11 mouse cellular contexts compared by ENCODE assay signal in genomic region chr11:120254420-120254819, GRCm38 (mm10). TPM values are rescaled to one million over a fixed set of nuclear protein-coding genes. Genes with fewer than 3 reads are reported as not detected.
DNase-seq lines count a peak whose midpoint lies in the region; ATAC-seq and TF ChIP-seq lines count a peak whose summit lies in the region.
"Had no signal": no experiment of that assay in that cellular context is flagged by ENCODE, and none has a peak within 500 bp of the region (broad histone marks: within the 10 kb centered on the region; RNA-seq: fewer than 3 reads in every experiment).

No protein-coding gene starts in this region.

- 0 out of 2 replicates have a peak overlapping the region, but pooled peaks have one; percentile 23 for H3K4me3 ChIP-seq in midbrain, embryonic 10.5 days
- no peak overlapping the region for H3K4me3 ChIP-seq in midbrain, postnatal 0 days (ENCODE audit: low read depth, low read length)
- no peak overlapping the region for H3K4me3 ChIP-seq in hindbrain, embryonic 16.5 days (ENCODE audit: low read length)
- H3K4me3 ChIP-seq in stomach, postnatal 0 days (ENCODE audit: low read depth, low read length), result no peak overlapping the region
- H3K4me3 ChIP-seq: embryonic facial prominence, embryonic 13.5 days had no signal

- TF ChIP-seq CTCF in midbrain, postnatal 0 days (IDR thresholded peaks at IDR 0.05), result no peak
- TF ChIP-seq CTCF in stomach, postnatal 0 days (IDR thresholded peaks at IDR 0.05; ENCODE audit: low read depth), result no peak

- peaks cover 54% of the 10 kb centered on the region for H3K36me3 ChIP-seq in midbrain, embryonic 10.5 days
- H3K36me3 ChIP-seq in midbrain, postnatal 0 days (ENCODE audit: insufficient read depth, low read length), result peaks cover 5% of the 10 kb centered on the region; the same call in 1 of the 2 replicates
- H3K36me3 ChIP-seq in hindbrain, embryonic 16.5 days (ENCODE audit: control insufficient read depth, insufficient read depth, low read length), result no peaks in the 10 kb centered on the region
- no peaks in the 10 kb centered on the region for H3K36me3 ChIP-seq in stomach, postnatal 0 days (ENCODE audit: control insufficient read depth, insufficient read depth, low read length)

- peaks cover 99% of the 10 kb centered on the region for H3K4me1 ChIP-seq in midbrain, embryonic 10.5 days
- peaks cover 29% of the 10 kb centered on the region for H3K4me1 ChIP-seq in midbrain, postnatal 0 days (ENCODE audit: insufficient read depth, low read length)
- H3K4me1 ChIP-seq in hindbrain, embryonic 16.5 days (ENCODE audit: control insufficient read depth, insufficient read depth, low read depth, low read length), result peaks cover 75% of the 10 kb centered on the region
- peaks cover 23% of the 10 kb centered on the region for H3K4me1 ChIP-seq in stomach, postnatal 0 days (replicated peaks; ENCODE audit: control insufficient read depth, insufficient read depth)

- DNase-seq in heart, adult 11 months, result peak; percentile 95
- no peak for DNase-seq in heart, postnatal 10 days
- no peak for DNase-seq in midbrain, embryonic 10.5 days (ENCODE audit: low spot score)
- no peak for DNase-seq in midbrain, postnatal 0 days (ENCODE audit: low spot score)
- no peak for DNase-seq in stomach, postnatal 0 days (ENCODE audit: low spot score)
- DNase-seq in thymus, postnatal 10 days (ENCODE audit: low spot score in 2 of 2), result no peak
- DNase-seq: liver; thymus, postnatal 14 days had no signal

- no peaks in the 10 kb centered on the region for H3K9me3 ChIP-seq in midbrain, embryonic 10.5 days (replicated peaks)
- no peaks in the 10 kb centered on the region for H3K9me3 ChIP-seq in midbrain, postnatal 0 days (ENCODE audit: low read length)
- H3K9me3 ChIP-seq in hindbrain, embryonic 16.5 days (ENCODE audit: control insufficient read depth, low read length), result no peaks in the 10 kb centered on the region
- no peaks in the 10 kb centered on the region for H3K9me3 ChIP-seq in stomach, postnatal 0 days (ENCODE audit: control insufficient read depth, low read length)
- H3K9me3 ChIP-seq: embryonic facial prominence, embryonic 13.5 days had no signal

- H3K27ac ChIP-seq in midbrain, embryonic 10.5 days (replicated peaks), result peak overlapping the region; percentile 76
- H3K27ac ChIP-seq in midbrain, postnatal 0 days (ENCODE audit: low read depth, low read length), result no peak overlapping the region
- H3K27ac ChIP-seq in hindbrain, embryonic 16.5 days (ENCODE audit: low read depth, low read length), result peak overlapping the region; percentile 33
- 0 out of 2 replicates have a peak overlapping the region, but pooled peaks have one; percentile 13 for H3K27ac ChIP-seq in stomach, postnatal 0 days (replicated peaks)
- H3K27ac ChIP-seq: embryonic facial prominence, embryonic 13.5 days had no signal

- 71% methylated on average over 11 of the region's 11 CpGs for WGBS in midbrain, embryonic 10.5 days
- WGBS in midbrain, postnatal 0 days, result 72% methylated on average over 11 of the region's 11 CpGs
- WGBS in hindbrain, embryonic 16.5 days, result 59% methylated on average over 11 of the region's 11 CpGs
- 67% methylated on average over 11 of the region's 11 CpGs for WGBS in stomach, postnatal 0 days

- H3K4me2 ChIP-seq in midbrain, postnatal 0 days (ENCODE audit: low read depth, low read length, poor library complexity, severe bottlenecking), result no peak overlapping the region
- no peak overlapping the region for H3K4me2 ChIP-seq in hindbrain, embryonic 16.5 days (ENCODE audit: low read length)
- H3K4me2 ChIP-seq in stomach, postnatal 0 days (replicated peaks; ENCODE audit: low read depth), result no peak overlapping the region
- H3K4me2 ChIP-seq: embryonic facial prominence, embryonic 13.5 days had no signal

- no peak for ATAC-seq in midbrain, postnatal 0 days (ENCODE audit: low FRiP score)
- no peak for ATAC-seq in hindbrain, embryonic 16.5 days
- no peak for ATAC-seq in stomach, postnatal 0 days (ENCODE audit: low FRiP score, low TSS enrichment)
- ATAC-seq in megakaryocyte progenitor cell, adult 5-6 weeks (replicated peaks; ENCODE audit: poor library complexity), result no peak

- no peaks in the 10 kb centered on the region for H3K27me3 ChIP-seq in midbrain, embryonic 10.5 days (ENCODE audit: low read depth, poor library complexity, severe bottlenecking)
- H3K27me3 ChIP-seq in midbrain, postnatal 0 days (ENCODE audit: insufficient read depth, low read length), result no peaks in the 10 kb centered on the region
- no peaks in the 10 kb centered on the region for H3K27me3 ChIP-seq in hindbrain, embryonic 16.5 days (replicated peaks; ENCODE audit: control insufficient read depth, insufficient read depth, low read length)
- H3K27me3 ChIP-seq in stomach, postnatal 0 days (ENCODE audit: control insufficient read depth, insufficient read depth, low read length), result no peaks in the 10 kb centered on the region
- H3K27me3 ChIP-seq: embryonic facial prominence, embryonic 13.5 days had no signal

- intact Hi-C loops in heart, postnatal 10 days (cut with DNase I), result loop anchor here (2.0 kb wide), 1 partner anchor 14 kb away; no protein-coding TSS in a partner anchor

- no peak for TF ChIP-seq EP300 in stomach, postnatal 0 days (optimal IDR thresholded peaks at IDR 0.05)

- no peak overlapping the region for H3K9ac ChIP-seq in midbrain, postnatal 0 days (replicated peaks; ENCODE audit: low read length, poor library complexity, severe bottlenecking)
- peak overlapping the region; percentile 23; the same call in 1 of the 2 replicates for H3K9ac ChIP-seq in hindbrain, embryonic 16.5 days (ENCODE audit: low read depth, low read length)
- peak overlapping the region; percentile 27; the same call in 1 of the 2 replicates for H3K9ac ChIP-seq in stomach, postnatal 0 days (ENCODE audit: low read length)

RNA-seq across cellular contexts. Expression of gene Bahcc1, which starts 21.7 kb away (rescaled TPM):
- total RNA-seq in heart, postnatal 10 days (2021), result 10 to 100 TPM in 1 of 2 experiments, 1 to 10 TPM in 1; 8.8 to 14.1 TPM
- polyA plus RNA-seq in midbrain, embryonic 10.5 days (2016; fragmentation: Nextera tagmentation; extraction: Ambion mirVana), result 14.3 and 16.6 TPM in 2 replicates
- 39.9 and 49.8 TPM in 2 replicates for total RNA-seq in midbrain, postnatal 0 days (2014; rRNA removed)
- 5.9 and 9.5 TPM in 2 replicates for polyA plus RNA-seq in midbrain, postnatal 0 days (2015; fragmentation: Nextera tagmentation; extraction: Ambion mirVana)
- polyA plus RNA-seq in hindbrain, embryonic 16.5 days (2015; fragmentation: Nextera tagmentation; extraction: Ambion mirVana), result 7.8 and 9.7 TPM in 2 replicates
- polyA plus RNA-seq in stomach, postnatal 0 days (2015; fragmentation: Nextera tagmentation; extraction: Ambion mirVana), result 2.7 and 2.9 TPM in 2 replicates
- 12.1 and 17.2 TPM in 2 replicates for total RNA-seq in megakaryocyte progenitor cell, adult 5-6 weeks (2015)
- total RNA-seq in megakaryocyte progenitor cell, adult 5-6 weeks (2017), result 3.9 and 5.4 TPM in 2 replicates
